Mouse (Mus musculus) myocyte (in vitro differentiated cells): ENCODE results near the gene Slc6a13. TPM values are rescaled to one million over a fixed set of nuclear protein-coding genes. Genes with fewer than 3 reads are reported as not detected.

Source experiments
- H3K27me3 ChIP-seq: one replicate; pipeline ENCODE4 v1.6.1; 2011; ENCODE audit not compliant: control insufficient read depth, insufficient read depth, insufficient read length
- H3K36me3 ChIP-seq: one replicate; pipeline ENCODE4 v1.6.1; 2011; ENCODE audit not compliant: control insufficient read depth, insufficient read depth
- H3K4me2 ChIP-seq: one replicate; pipeline ENCODE4 v1.6.1; 2011; ENCODE audit warnings: low read depth, control low read depth
- H3K4me3 ChIP-seq: one replicate; pipeline ENCODE4 v1.5.1; 2011; ENCODE audit warnings: mild to moderate bottlenecking, control low read depth, moderate library complexity
- H3K79me2 ChIP-seq: one replicate; pipeline ENCODE4 v1.6.1; 2011; ENCODE audit not compliant: control insufficient read depth, insufficient read depth
- H3ac ChIP-seq: one replicate; pipeline ENCODE4 v1.6.1; 2011; ENCODE audit not compliant: control insufficient read depth, insufficient read length
- CEBPB ChIP-seq: IDR thresholded peaks from 2 replicates; pipeline ENCODE4 v1.6.1; 2011; ENCODE audit warnings: mild to moderate bottlenecking, moderate library complexity; ENCODE audit not compliant: poor library complexity, insufficient read depth, severe bottlenecking
- E2F4 ChIP-seq: IDR thresholded peaks from one replicate; pipeline ENCODE4 v1.6.1; 2011; ENCODE audit warnings: mild to moderate bottlenecking, control low read depth, moderate library complexity; ENCODE audit not compliant: insufficient read depth
- MAX ChIP-seq: IDR thresholded peaks from one replicate; pipeline ENCODE4 v1.6.1; 2011; ENCODE audit warnings: low read depth, mild to moderate bottlenecking, control low read depth
- MYOD1 ChIP-seq, 3 experiments: IDR thresholded peaks; one replicate each; pipeline ENCODE4 v1.6.1; 2011; ENCODE audit warnings: control low read depth in 2 of 3, low read depth in 2 of 3, mild to moderate bottlenecking in 2 of 3, moderate library complexity in 1 of 3; ENCODE audit not compliant: insufficient read length in 2 of 3, control insufficient read depth in 1 of 3
- MYOG ChIP-seq, 3 experiments: IDR thresholded peaks; one replicate each; pipeline ENCODE4 v1.6.1; 2011; ENCODE audit warnings: control low read depth in 2 of 3, low read depth in 2 of 3, mild to moderate bottlenecking in 2 of 3; ENCODE audit not compliant: insufficient read length in 2 of 3, control insufficient read depth in 1 of 3, insufficient read depth in 1 of 3
- POLR2A ChIP-seq: IDR thresholded peaks from one replicate; pipeline ENCODE4 v1.6.1; 2011; ENCODE audit warnings: low read depth, mild to moderate bottlenecking, control low read depth, moderate library complexity; ENCODE audit not compliant: insufficient read length
- POLR2AphosphoS2 ChIP-seq: IDR thresholded peaks from one replicate; pipeline ENCODE4 v1.6.1; 2011; ENCODE audit warnings: low read depth, control low read depth; ENCODE audit not compliant: insufficient read length
- REST ChIP-seq: IDR thresholded peaks from one replicate; pipeline ENCODE4 v1.6.1; 2011; ENCODE audit warnings: mild to moderate bottlenecking, control low read depth, moderate library complexity; ENCODE audit not compliant: insufficient read depth, insufficient read length
- SRF ChIP-seq: IDR thresholded peaks from one replicate; pipeline ENCODE4 v1.6.1; 2011; ENCODE audit warnings: low read depth; ENCODE audit not compliant: control insufficient read depth, insufficient read length
- TCF12 ChIP-seq: IDR thresholded peaks from one replicate; pipeline ENCODE4 v1.6.1; 2011; ENCODE audit warnings: mild to moderate bottlenecking, control low read depth; ENCODE audit not compliant: poor library complexity, insufficient read depth, severe bottlenecking
- TCF3 ChIP-seq: IDR thresholded peaks from one replicate; pipeline ENCODE4 v1.6.1; 2011; ENCODE audit warnings: low read depth, control low read depth; ENCODE audit not compliant: insufficient read length
- USF1 ChIP-seq: IDR thresholded peaks from one replicate; pipeline ENCODE4 v1.6.1; 2011; ENCODE audit warnings: low read depth, mild to moderate bottlenecking, control low read depth, moderate library complexity
- polyA plus RNA-seq: library from polyadenylated mRNA; unstranded; fragments of >200 nt; fragmentation: generic; extraction: Trizol; gene quantifications from one replicate; pipeline ENCODE4 v1.2.1, GENCODE M21; 2012; ENCODE audit warnings: missing spikeins

Gene Slc6a13
- polyA plus RNA-seq, 1 experiment: 0.01 TPM

- Histone ChIP-seq H3K4me2 (peak overlapping the region; percentile 45), H3K79me2 (no peaks in the 10 kb centered on the region), H3K27me3 (peaks cover 20% of the 10 kb centered on the region), H3K4me3 (no peak overlapping the region), H3K36me3 (no peaks in the 10 kb centered on the region), H3ac (no peak overlapping the region)
- TF ChIP-seq MYOG (IDR thresholded peaks at IDR 0.05; ENCODE audit: control insufficient read depth in 1 of 3, insufficient read depth in 1 of 3, insufficient read length in 2 of 3, low read depth in 2 of 3) (peak; percentile 59 to 89 (median 84)), TCF3 (peak; percentile 29), MYOD1 (IDR thresholded peaks at IDR 0.05; ENCODE audit: control insufficient read depth in 1 of 3, insufficient read length in 2 of 3, low read depth in 2 of 3) (peak; percentile 34 to 89 (median 71)), MAX (no peak), USF1 (no peak)
Measured at GRCm38 (mm10) chr6:121325740-121326139, 25.7 kb downstream of the Slc6a13 start.

DNA sequence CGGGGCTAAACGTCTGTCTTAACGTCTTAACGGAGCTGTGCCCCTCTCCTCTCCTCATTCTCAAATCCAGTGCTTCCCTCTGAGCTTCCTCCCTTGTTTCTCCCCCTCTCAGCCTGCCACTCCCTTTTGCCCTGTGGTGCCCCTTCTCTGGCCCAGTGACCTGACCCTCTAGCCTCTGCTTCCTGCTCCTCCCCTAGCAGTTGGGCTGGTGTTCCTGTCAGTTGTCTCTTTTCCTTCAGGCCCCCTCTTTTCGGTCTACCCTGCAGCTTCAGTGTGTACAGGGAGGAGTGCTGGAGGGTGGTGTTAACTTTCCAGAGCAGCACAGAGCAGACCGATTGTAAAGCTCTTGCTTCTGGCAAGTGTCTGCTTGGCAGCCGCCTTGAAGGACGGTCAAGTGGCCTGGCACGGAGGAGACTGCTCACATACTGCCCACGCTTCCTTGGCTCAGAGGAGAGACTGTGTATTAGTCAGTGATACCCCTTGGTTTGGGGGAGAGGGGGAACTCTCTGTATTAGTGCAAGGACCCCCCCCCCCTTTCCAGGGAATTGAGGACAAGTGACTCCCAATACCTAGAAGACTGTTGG lies 26.6 kb downstream of the Slc6a13 start:
- TF ChIP-seq MYOG (IDR thresholded peaks at IDR 0.05; ENCODE audit: control insufficient read depth in 1 of 3, insufficient read depth in 1 of 3, insufficient read length in 2 of 3, low read depth in 2 of 3) (no peak), TCF12 (no peak), SRF (no peak), REST (no peak), USF1 (no peak), TCF3 (no peak), POLR2A (no peak), MYOD1 (IDR thresholded peaks at IDR 0.05; ENCODE audit: control insufficient read depth in 1 of 3, insufficient read length in 2 of 3, low read depth in 2 of 3) (no peak), MAX (no peak), E2F4 (no peak), CEBPB (no peak), POLR2AphosphoS2 (no peak)
- Histone ChIP-seq H3K36me3 (no peaks in the 10 kb centered on the region), H3K4me3 (no peak overlapping the region), H3K4me2 (peak overlapping the region; percentile 45), H3K27me3 (peaks cover 20% of the 10 kb centered on the region), H3ac (no peak overlapping the region), H3K79me2 (no peaks in the 10 kb centered on the region)

DNA sequence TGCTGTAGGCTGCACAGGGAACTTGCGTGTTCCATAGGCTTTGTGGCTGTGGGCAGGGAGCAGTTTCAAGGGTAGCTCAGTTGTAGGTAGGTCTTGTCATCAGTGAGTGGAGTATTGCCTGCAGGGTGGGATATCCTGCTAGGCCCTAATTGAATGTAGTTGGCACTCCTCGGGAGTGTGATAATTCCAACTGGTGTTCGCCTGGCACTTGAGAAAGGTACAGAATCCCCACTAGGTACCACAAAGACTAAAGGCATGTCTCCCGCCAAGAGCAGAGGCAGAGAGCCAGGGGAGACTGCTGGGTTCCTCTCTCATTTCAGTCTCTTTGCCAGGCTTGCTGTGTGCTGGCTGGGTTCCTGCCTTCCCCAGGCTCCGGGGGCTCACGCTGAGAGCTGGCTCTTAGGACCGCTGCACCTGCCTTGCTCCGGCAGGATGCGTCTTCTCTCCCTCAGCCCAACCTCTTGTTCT lies 28.4 kb downstream of the Slc6a13 start:
- no peak overlapping the region for H3K4me3 ChIP-seq
- no peaks in the 10 kb centered on the region for H3K79me2 ChIP-seq
- no peak for TF ChIP-seq POLR2A
- TF ChIP-seq MYOG (IDR thresholded peaks at IDR 0.05; ENCODE audit: control insufficient read depth in 1 of 3, insufficient read depth in 1 of 3, insufficient read length in 2 of 3, low read depth in 2 of 3): no peak
- TF ChIP-seq USF1: no peak
- TF ChIP-seq E2F4: no peak
- TF ChIP-seq MAX: no peak
- no peak for TF ChIP-seq MYOD1 (IDR thresholded peaks at IDR 0.05; ENCODE audit: control insufficient read depth in 1 of 3, insufficient read length in 2 of 3, low read depth in 2 of 3)
- TF ChIP-seq TCF3: no peak
- H3K27me3 ChIP-seq: peaks cover 30% of the 10 kb centered on the region
- no peak overlapping the region for H3K4me2 ChIP-seq
- H3ac ChIP-seq: no peak overlapping the region
- no peaks in the 10 kb centered on the region for H3K36me3 ChIP-seq

GRCm38 (mm10) chr6:121329848-121330508 lies 30.0 kb downstream of the Slc6a13 start:
- H3K27me3 ChIP-seq: peaks cover 25% of the 10 kb centered on the region

More at GRCm38 (mm10) chr6:121329848-121330508, 30.0 kb downstream of the Slc6a13 start:
- Histone ChIP-seq H3K4me2 (no peak overlapping the region), H3ac (no peak overlapping the region), H3K79me2 (no peaks in the 10 kb centered on the region), H3K4me3 (no peak overlapping the region), H3K36me3 (no peaks in the 10 kb centered on the region)
- TF ChIP-seq POLR2AphosphoS2: no peak
- TF ChIP-seq E2F4: no peak
- no peak for TF ChIP-seq POLR2A
- no peak for TF ChIP-seq MAX
- no peak for TF ChIP-seq MYOD1 (IDR thresholded peaks at IDR 0.05; ENCODE audit: control insufficient read depth in 1 of 3, insufficient read length in 2 of 3, low read depth in 2 of 3)
- no peak for TF ChIP-seq SRF
- TF ChIP-seq USF1: no peak
- TF ChIP-seq TCF12: no peak
- TF ChIP-seq REST: no peak
- no peak for TF ChIP-seq TCF3
- no peak for TF ChIP-seq MYOG (IDR thresholded peaks at IDR 0.05; ENCODE audit: control insufficient read depth in 1 of 3, insufficient read depth in 1 of 3, insufficient read length in 2 of 3, low read depth in 2 of 3)
- no peak for TF ChIP-seq CEBPB
